Mouse (Mus musculus) ovary, postnatal 14 days (tissue): ENCODE results near the gene Tmem179b.

Experiments used
- DNase-seq: peaks from one replicate; pipeline ENCODE4 v3.0.0; 2022; ENCODE audit warnings: low spot score

Gene Tmem179b

GRCm38 (mm10) chr19:8774086-8774835 lies at the start of gene Tmem179b:
Gene Tmem179b, minus strand, starts transcription at chr19:8774467.
- peak; percentile 97 for DNase-seq

GRCm38 (mm10) chr19:8822696-8823095 lies 48.4 kb upstream of the Tmem179b start:
- DNase-seq, result no peak

GRCm38 (mm10) chr19:8821146-8821545 lies 46.9 kb upstream of the Tmem179b start:
- no peak for DNase-seq

- no peak for DNase-seq
Measured at GRCm38 (mm10) chr19:8820424-8820956, 46.2 kb upstream of the Tmem179b start.

GRCm38 (mm10) chr19:8819596-8820423 lies 45.5 kb upstream of the Tmem179b start, which contains the start of gene Hnrnpul2:
Gene Hnrnpul2, plus strand, starts transcription at chr19:8820010.
- DNase-seq, result peak; percentile 95

- DNase-seq, result peak; percentile 83
Measured at GRCm38 (mm10) chr19:8818801-8819595, 44.7 kb upstream of the Tmem179b start, which contains the start of gene Ttc9c. Gene Ttc9c, minus strand, starts transcription at chr19:8819333.

- DNase-seq, result no peak
Measured at GRCm38 (mm10) chr19:8818301-8818798, 44.1 kb upstream of the Tmem179b start.

GRCm38 (mm10) chr19:8817001-8817400 lies 42.7 kb upstream of the Tmem179b start:
- no peak for DNase-seq

GRCm38 (mm10) chr19:8815812-8816211 lies 41.5 kb upstream of the Tmem179b start:
- DNase-seq, result no peak

GRCm38 (mm10) chr19:8806810-8807209 lies 32.5 kb upstream of the Tmem179b start:
- no peak for DNase-seq

- DNase-seq, result no peak
Measured at GRCm38 (mm10) chr19:8803879-8804660, 29.8 kb upstream of the Tmem179b start.

GRCm38 (mm10) chr19:8803204-8803780 lies 29.0 kb upstream of the Tmem179b start:
- DNase-seq, result no peak

- DNase-seq, result peak; percentile 78
Measured at GRCm38 (mm10) chr19:8802130-8802821, 28.0 kb upstream of the Tmem179b start, which contains the start of gene Zbtb3. Gene Zbtb3, plus strand, starts transcription at chr19:8802555.

GRCm38 (mm10) chr19:8798947-8799315 lies 24.7 kb upstream of the Tmem179b start:
- DNase-seq, result no peak

- peak; percentile 78 for DNase-seq
Measured at GRCm38 (mm10) chr19:8798264-8798946, 24.1 kb upstream of the Tmem179b start, which contains the start of gene Polr2g. Gene Polr2g, minus strand, starts transcription at chr19:8798577.

- no peak for DNase-seq
Measured at GRCm38 (mm10) chr19:8790171-8790570, 15.9 kb upstream of the Tmem179b start.

- no peak for DNase-seq
Measured at GRCm38 (mm10) chr19:8789171-8789570, 14.9 kb upstream of the Tmem179b start.

- DNase-seq, result no peak
Measured at GRCm38 (mm10) chr19:8788521-8788920, 14.3 kb upstream of the Tmem179b start.
